Mouse (Mus musculus) lung, postnatal 0 days (tissue): ENCODE measurements around the gene Gvin1.

Source experiments
- CTCF ChIP-seq: IDR thresholded peaks from 2 replicates; pipeline ENCODE4 v1.5.1; 2016; ENCODE audit warnings: antibody characterized with exemption, mild to moderate bottlenecking
- EP300 ChIP-seq: IDR thresholded peaks from 2 replicates; pipeline ENCODE4 v1.6.1; 2016; ENCODE audit warnings: antibody characterized with exemption, mild to moderate bottlenecking, control low read depth

DNA sequence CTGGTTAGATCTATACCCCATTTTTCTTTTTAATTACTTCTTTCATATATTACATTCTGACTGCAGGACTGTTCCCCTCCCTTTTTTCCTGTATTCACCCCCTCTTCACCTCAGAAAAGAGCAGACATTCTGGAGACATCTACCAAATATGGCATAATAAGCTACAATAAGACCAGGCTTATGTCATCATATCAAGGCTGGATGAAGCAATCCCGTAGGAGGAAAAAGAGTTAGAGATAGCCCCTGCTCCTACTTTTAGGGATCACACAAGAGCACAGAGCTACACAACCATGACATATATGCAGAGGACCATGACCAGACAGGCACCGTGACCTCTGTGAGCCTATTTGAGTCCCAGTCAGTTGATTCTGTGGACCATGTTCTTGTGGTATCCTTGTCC lies 33.8 kb upstream of the Gvin1 start:
- TF ChIP-seq CTCF, result no peak
- no peak for TF ChIP-seq EP300
